Mouse (Mus musculus) mouse trophoblast stem cell (cell line): ENCODE data around the gene Timp4.

Source experiments
- in situ Hi-C, 2 experiments: fragments of 300-500 bp; cut with MseI, MboI; formaldehyde crosslinking; loops; 2 replicates in 1 of 2; 3 replicates in 1 of 2; pipeline ENCODE4 v1.15.1; 2025

Timp4 gene

DNA sequence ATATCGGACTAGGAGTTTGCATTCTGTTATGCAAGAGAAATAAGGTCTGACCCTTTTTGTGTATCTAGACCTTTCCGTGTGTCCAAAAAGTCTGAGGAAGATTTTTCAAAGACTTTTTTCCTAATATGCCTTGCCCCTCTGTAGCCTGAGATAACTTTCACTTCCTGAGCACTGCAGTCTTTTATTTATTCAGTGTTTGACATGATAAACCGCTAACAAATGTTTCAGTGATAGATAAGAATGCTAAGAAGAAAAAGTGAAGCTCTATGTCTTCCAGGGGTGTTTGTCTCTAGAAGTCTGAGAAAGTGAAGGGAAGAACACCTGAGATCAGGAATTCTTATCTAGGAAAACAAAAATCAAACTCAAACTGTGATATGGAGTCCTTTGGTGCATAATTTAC lies 51.3 kb downstream of the Timp4 start:
- in situ Hi-C loops, result no loop called here
